Mouse (Mus musculus) cerebellum, postnatal 25 days (tissue): Measurements from ENCODE around the gene Slc35f6.
A peak's percentile ranks its signal among the peaks of the same experiment; 100 is the strongest.
"Not testable (repeated sequence)": the region's sequence is repeated elsewhere in the genome, so short reads cannot be mapped to it uniquely, and the experiment has no call there.

Experiments used
- DNase-seq, 2 experiments: peaks; one replicate each; pipeline ENCODE4 v3.0.0; 2021; ENCODE audit warnings: mixed read lengths in 2 of 2

Slc35f6 gene

DNA sequence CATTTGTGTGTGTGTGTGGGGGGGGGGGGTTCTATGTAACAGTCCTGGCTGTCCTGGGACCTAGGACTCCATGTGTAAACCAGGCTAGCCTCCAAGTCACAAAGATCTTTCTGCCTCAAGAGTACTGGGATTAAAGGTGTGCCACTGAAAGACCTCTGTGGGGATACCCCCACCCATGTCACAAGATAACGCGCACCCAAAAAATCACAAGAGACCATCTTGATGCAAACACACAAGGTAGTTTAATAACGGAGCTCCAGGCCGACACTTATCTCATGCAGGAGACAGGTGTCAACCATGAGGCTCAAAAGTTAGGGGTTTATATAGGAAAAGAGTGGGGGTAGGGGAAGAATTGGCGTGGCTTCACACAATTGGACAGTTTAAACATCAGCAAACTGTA, 13.1 kb downstream of the Slc35f6 start:
- DNase-seq, result no peak

DNA sequence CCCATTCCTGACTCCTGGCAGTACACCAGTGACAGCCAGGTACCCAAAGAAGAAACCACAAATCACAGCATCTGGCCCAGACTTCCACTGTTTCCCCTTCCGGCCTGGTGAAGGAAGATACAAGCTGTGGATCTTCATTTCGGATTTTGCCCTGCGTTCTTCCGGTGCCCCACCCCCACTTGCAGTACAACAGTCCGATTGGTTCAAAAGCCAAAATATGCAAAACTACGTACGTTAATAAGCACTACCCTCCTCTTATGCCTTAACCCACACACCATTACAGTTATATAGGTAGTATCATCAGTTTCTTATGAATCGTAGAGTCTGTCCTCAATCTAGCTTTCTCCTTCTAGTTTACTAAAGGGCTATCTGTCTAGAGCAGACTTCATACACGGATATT, 17.6 kb downstream of the Slc35f6 start:
- no peak for DNase-seq

DNA sequence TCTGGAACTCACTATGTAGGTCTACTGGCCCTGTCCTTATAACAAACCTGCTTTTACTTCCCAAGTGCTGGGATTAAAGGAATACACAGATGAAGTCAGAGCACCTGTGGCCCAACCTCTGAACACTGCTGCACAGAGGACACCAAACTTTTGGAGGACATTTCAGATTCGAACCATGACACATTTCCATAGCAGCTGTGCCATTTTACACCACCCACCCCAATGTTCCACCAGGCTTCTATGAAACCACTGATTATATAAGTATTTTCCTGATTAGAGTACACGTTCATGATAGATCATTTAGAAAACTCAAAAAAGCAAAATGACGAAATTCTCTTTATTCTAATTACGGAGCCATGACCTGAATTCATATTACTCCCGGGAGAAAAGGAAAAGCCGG, 18.2 kb downstream of the Slc35f6 start:
- no peak for DNase-seq

DNA sequence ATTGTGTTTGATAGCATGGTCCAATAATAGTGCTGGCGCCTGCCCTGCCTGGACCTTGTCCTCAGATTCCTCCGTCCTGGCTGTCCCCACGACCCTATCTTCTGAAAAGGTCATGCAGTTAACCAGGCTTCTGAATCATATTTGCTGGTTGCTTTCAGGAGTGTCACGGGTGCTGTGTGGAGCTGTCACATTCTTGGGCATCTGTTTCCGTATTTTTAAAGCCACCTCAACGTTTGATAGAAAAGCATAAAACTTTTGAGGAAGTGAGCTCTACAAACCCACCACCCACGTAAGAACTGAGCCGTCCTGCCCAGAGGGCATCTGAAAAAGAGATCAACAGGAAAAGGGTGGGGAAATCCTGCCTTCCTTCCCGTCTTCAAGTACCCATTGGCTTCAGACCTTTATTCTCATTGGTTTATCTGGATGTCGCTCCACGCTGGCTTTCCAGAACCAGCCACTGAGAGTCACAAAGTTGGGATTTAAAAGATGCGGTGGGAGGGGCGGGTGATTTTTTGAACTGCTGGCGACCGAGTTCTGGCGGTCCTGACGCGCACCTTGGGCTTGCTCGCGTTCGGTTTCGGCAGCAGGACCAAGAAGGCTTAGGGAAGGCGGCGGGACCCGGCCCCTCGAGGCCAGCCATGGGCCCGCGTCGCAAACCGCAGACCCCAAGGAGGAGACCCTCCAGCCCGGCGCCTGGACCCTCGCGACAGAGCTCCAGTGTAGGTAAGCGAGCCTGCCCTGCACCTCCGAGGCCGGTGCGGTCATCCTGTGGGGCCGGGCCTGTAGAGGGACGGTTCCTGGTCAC, 18.9 kb downstream of the Slc35f6 start, which contains the start of gene Cenpa:
Gene Cenpa, plus strand, starts transcription at position 387 of the 805 bp plus-strand sequence.
- peak; percentile 80 to 89 for DNase-seq

DNA sequence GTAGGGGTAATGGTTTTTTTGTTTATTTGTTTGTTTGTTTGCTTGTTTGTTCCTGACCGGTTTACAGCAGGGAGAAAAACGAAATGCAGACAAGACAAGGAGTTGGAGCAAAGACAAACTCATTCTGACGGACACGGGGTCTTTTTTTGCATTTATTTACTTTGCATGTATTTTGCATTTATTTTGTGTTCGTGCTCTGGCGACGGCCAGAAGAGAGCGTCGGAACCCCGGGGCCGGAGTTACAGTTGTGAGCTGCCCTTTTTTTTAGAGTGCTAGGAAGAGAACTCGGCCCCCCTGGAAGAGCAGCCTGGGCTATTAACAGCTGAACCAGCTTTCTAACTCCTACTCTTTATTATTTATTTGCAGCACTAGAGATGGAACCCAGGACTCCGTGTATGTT, 19.5 kb downstream of the Slc35f6 start:
- no peak for DNase-seq

DNA sequence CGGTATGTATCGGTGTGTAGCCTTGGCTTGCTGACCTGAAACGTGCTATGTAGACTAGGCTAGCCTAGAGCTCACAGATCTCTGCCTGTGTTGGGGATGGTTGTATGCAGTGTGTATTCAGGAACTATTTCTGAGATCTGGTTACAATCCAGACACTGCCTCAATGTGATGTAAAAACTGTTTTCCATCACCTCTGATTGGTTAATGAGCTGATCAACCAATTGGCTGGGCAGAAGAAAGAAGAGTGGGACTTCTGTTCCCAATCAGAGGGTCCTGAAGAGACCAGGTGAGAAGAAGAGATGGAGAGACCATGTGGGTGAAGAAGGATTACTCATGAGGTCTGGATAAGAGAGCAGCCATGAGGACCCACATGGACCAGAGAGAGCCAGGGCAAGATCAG, 20.0 kb downstream of the Slc35f6 start:
- no peak for DNase-seq

DNA sequence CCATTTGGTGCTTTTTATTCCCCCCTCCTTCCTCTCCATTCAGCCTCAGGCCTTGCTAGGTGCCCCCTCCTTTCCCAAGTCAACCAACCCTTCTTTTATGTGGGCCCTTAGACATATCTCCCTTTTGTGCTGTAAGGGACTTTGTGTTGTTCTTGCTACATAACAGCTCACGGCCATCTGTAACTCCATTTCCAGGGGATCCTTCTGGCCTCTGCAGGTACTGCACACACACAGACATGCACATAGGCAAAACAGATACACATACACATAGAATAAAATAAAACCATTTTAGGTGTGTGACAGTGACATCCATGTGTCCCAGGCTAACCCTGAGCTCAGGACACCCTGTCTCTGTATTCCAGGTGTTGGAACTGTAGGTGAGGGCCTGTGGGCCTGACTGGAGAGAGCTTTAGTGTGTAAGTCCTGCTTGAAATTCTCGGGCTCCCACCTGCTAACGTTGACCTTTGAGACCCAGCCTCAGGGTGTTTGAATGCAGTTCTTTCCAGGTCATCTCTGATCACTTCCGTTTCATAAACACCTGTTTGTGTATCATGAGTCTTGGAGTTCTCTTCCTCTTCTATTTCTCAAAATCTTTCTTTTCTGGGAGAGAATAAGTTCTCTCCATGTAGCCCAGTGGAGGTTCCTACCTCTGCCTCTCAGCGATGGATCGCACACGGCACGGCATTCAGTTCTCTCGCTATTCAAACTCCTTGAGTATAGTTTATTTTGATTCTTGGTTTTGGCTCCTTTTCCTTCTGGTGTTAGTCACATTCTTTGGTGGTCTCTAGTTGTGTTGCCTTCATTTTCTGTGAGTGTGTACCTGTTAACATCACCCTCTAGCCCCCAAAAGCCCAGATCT, 21.1 kb downstream of the Slc35f6 start:
- DNase-seq, result no peak

DNA sequence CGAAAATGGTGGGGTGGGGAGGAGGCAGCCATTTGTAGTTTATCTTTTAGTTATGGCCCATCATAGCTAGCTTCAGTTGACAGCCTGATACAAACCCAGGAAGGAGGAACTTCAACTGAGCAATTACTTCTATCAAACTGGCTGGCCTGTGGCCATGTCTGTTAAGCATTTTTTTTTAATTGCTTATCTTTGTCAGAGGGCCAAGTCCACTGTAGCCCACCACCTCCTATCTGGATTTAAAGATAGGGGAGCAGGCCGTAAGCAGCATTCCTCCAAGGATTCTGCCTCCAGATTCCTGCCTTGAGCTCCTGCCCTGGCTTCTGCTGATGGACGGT, 21.7 kb downstream of the Slc35f6 start:
- no peak for DNase-seq

DNA sequence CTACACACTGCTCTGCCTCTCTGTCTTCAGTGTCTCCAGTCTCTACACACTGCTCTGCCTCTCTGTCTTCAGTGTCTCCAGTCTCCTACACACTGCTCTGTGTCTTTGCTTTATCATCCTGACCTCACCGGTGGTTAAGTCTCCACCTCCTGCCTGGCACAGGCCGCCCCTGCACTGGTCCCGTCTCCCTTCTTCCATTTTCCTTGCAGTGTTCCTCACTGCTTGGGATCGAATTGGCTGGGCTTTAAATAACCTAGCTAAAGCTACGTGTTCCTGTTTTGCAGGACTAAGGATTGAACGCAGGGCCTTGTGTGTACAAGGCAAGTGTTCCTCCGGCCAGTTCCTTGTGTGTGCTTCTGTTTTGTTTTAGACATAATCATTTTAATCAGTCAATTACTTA, 22.4 kb downstream of the Slc35f6 start:
- no peak for DNase-seq

DNA sequence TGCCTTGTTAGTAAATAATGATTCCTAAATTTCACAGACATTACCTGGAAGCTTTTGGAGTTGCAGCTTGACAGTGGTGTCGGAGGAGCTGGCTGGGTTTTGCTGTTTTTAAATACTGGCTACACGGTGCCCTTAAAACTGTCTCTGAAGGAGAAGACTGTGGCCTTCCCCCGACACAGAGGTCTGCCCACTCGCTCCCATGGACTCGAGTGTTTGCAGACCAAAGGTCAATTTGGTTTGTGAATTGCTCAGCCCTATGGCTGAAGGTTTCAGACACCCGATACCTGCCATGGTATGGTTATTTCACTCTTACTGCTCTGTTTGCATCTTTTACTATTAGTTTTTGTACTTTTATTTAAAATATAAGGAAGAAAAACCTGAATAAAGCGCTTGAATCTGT, 26.3 kb downstream of the Slc35f6 start:
- no peak for DNase-seq

DNA sequence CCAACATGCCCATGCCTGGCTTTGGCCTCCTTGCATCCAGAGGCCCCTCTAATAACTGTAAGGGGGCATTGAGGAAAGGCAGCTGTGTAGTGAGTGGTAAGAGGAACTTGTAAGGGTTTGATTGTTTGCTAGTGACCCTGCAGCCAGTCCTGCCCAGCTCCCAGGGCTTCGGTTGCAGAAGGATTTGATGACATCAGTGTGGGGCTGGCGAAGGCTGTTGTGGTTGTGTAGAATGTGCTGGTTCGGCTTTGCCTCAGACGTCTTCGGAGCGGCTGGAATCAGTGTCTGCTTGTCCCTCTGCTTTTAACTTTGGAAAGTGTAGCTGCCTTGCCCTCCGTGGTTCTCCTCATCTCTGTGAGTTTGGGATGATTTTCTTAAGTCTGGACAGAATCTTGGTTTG, 29.1 kb downstream of the Slc35f6 start:
- DNase-seq, result no peak

DNA sequence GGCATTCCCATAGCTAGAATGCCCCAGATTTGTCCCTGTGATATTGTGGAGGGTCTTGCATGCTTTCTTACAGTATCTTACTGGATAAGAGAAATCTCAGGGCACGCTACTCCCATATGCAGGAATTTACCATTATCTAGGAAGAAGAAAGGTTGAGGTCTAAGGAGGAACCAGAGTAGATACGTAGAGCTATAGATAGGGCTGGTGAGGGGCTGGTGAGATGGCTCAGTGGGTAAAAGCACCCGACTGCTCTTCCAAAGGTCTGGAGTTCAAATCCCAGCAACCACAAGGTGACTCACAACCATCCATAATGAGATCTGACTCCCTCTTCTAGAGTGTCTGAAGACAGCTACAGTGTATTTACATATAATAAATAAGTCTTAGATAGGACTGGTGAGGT, 30.3 kb downstream of the Slc35f6 start:
- DNase-seq, result not testable (repeated sequence)

DNA sequence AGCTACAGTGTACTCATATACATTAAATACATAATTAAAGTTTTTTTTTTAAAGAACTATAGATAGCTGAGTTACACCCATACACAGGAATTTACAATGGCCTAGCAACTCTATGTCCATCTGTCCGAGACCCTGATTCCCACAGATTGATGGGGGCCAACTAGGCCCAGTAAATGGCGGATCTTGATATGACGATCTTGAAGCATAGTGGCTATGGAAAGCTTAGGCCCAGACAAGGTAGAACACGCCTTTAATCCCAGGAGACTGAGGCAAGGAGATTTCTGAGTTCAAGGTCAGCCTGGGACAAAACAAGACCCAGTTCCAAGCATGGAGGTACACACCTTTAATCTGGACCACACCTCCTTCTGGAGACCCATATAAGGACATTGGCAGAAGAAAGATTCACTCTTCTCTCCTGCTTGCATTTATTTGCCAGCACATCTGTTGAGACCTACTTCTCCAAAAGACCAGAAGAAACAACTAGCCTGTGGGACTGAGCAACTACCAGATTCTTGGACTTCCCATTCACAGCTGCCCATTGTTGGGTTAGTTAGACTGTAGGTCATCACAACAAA, 31.1 kb downstream of the Slc35f6 start:
- no peak for DNase-seq

DNA sequence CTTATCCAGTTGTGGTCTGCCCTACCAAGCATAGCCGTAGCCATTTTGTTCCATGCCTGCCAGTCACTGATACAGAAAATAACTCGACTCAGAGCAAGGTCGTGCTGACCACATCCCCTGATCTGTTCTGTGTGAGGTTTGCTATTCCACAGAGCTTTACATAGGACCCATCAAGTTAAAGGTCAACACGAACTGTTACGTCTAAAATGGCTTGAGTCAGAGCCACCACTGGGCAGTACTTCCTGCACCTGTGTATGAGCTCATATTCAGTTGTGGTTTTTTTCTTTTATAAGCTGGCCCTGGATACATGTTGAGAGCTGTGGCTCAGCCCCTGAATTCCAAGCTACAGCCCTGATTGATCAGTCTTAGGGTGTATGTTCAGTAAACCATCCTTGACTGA, 31.9 kb downstream of the Slc35f6 start:
- DNase-seq, result no peak

DNA sequence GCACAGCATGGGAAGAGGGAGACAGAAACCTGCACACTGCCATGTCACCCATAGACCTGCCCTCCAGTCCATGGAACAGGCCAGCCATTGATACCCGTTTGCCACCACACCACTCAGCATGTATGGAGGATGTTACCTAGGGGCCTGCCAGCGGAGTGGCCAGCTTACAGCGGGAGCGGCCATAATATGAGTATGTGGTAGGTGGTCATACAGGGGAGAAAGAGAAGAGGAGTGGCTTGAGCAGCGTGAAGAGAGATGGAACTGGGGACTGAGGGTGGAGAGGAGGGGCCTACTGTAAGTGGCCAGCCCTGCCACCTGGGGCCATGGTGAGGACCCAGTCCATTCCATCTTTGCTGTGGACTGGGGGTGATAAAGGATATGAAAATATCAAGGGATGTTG, 34.2 kb downstream of the Slc35f6 start:
- DNase-seq, result no peak

DNA sequence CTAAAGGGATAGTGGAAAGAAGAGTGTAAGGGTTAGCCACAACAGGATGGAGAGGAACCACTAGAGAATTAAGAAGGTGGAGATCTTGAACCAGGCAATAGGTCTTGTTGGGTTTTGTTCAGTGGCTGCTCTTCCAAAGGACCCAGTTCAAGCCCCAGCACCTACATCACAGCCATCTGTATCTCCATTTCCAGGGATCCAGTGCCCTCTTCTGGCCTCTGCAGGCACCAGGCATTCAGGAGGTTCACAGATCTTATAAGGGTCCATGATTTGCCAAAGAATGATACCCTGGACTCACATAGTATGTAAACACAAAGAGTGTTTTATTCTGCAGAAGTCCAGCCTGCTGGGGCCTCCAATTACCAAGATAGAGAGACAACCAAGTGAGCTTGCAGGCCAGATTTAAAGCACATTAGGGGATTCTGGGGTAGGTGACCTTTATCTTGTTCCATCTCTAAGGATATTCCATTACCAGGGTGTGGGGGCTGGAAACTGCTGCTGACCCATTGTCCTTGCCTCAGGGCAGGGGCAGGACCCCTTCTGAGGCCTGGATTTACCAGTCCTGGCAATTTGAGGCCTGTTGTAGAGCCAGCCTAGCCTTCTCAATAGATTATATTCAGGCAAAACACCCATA, 35.4 kb downstream of the Slc35f6 start:
- no peak for DNase-seq

DNA sequence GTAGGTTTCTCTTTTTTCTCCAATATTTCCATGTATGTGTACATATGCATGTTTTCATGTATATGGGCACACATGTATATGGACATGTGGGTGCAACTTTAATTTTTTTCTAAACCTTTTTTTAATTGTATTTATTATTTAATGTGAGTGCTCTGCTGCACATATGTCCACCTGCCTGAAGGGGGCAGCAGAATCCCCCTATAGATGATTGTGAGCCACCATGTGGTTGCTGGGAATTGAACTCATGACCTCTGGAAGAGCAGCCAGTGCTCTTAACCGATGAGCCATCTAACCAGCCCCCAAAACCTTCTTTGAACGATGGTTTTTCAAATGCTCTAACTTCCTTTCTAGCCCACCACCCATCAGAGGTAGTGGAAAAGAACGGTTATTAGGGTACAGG, 36.3 kb downstream of the Slc35f6 start:
- no peak for DNase-seq

DNA sequence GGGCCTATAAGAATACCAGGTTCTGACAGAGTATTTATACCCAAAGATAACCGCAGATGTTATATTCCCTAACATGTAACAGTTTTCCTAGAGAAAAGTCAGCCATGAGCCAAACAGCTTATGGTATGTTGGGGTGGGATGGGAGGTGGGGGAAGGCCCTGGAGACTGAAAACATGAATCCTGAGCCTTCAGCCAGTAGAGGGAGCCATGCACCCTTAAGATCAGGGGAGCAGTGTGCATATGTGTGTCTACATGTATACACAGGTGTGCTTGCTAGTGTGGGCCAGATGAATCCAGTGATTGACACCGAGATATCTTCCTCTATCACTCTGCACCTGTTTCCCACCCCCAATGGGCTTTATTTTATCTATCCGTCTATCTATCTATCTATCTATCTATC, 39.0 kb downstream of the Slc35f6 start:
- peak in 1 of 2 experiments; percentile 42 for DNase-seq

DNA sequence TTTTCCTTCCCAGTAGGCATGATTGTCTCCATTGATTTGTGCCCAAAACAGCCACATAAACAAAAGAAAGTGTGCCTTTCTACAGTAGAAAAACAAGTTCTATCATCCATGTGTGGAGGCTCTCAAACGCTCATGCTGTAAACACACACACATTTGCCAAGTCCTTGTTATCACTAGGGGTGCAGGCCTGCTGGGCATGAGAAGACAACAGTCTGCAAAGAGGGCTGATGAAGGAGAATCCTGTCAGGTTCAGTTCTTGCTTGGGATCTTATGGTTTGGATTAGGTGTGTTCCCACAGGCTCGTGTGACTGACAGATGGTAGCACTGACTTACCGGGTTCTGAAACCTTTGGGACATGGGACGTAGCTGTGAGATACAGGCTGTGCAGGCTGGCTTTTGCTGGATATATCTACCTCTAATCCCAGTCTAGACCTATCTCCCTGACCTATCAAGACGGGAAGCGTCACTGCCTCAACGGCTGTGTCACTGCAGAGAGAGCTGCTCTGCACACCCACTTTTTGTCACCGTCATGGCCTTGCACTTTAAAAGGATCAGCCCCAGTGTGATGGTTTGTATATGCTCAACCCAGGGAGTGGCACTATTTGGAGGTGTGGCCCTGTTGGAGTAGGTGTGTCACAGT, 52.7 kb downstream of the Slc35f6 start:
- DNase-seq, result no peak

DNA sequence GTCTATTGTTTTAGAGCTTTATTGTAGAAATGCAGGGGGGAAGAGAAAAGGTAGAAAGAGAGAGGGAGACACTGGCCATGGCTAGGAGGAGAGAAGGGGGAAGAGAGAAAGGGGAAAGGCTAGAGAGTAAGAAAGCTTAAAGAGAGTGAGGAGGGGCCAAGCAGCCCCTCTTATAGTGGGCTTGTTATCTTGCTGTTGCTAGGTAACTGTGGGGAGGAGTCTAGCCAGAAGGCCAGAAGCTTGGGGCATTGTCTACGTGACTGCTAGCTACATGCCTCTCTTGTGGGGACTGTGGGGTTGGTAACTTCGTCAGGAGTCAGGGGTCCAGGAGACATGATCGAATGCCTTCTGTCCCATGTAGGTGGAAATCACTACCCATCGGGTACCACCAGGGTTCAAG, 53.6 kb downstream of the Slc35f6 start:
- not testable (repeated sequence) for DNase-seq

DNA sequence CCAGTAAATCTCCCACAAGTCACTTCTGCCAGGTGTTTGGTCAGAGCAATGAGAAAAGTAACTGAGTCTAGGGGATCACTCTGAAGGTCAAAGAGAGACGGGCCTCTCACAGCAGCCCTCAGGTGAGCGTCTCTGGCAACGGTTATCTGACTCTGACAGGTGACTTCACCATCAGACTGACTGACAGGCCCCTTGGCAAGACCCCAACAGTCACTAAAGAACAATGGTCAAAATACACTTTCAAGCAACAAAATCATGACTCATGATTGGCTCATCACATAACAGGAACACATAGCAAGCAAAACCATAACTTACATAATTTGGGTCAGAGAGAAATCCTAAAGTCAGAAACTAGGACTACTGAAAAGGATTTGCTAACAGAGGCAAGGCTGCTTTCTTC, 54.1 kb downstream of the Slc35f6 start:
- no peak for DNase-seq
